Mouse (Mus musculus) retina, postnatal 1 day (tissue): Measurements from ENCODE around the gene Hist1h2bc.

ENCODE experiments used
- DNase-seq: peaks from one replicate; pipeline ENCODE4 v3.0.0-alpha.2; 2012

Hist1h2bc gene

DNA sequence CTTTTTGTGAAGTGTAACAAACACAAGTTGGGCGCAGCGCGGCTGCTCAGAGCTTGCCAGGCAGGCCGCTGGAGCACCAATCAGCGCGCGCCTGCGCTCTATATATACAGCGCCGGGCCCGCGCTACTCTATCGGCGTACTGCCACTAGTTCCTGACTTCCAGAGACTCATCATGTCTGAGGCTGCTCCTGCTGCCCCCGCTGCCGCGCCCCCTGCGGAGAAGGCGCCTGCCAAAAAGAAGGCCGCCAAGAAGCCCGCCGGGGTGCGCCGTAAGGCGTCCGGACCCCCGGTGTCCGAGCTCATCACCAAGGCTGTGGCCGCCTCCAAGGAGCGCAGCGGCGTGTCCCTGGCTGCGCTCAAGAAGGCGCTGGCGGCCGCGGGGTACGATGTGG lies 54.7 kb downstream of the Hist1h2bc start, which contains the start of gene Hist1h1c:
Gene Hist1h1c (plus strand): TSS at position 132 of the 392 bp plus-strand sequence.
- DNase-seq = peak; percentile 95

DNA sequence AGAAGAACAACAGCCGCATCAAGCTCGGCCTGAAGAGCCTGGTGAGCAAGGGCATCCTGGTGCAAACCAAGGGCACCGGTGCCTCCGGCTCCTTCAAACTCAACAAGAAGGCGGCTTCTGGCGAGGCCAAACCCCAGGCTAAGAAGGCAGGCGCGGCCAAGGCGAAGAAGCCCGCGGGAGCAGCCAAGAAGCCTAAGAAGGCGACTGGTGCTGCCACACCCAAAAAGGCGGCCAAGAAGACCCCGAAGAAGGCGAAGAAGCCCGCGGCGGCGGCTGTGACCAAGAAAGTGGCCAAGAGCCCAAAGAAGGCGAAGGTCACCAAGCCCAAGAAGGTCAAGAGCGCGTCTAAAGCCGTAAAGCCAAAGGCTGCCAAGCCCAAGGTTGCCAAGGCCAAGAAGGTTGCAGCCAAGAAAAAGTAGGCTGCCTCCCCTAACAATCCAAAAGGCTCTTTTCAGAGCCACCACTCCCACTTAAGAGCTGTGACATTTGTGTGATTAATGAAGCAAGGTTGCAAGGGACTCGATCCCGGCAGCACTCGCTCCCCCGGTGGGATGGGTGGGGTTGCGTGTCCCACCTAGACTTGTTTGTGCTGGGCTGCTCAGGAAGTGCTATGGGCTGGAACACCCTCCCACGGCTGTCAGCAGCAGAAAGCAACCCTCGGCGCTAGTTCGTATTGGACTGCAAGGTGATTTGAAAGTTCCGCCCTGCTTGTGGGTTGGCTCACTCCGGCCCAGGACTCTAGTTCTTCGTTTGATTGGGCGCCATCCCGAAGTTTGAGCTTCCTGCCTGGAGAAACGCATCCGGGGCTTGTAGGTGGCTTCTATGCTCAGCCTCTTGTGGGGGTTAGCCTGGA lies 55.3 kb downstream of the Hist1h2bc start:
- DNase-seq = peak; percentile 95

DNA sequence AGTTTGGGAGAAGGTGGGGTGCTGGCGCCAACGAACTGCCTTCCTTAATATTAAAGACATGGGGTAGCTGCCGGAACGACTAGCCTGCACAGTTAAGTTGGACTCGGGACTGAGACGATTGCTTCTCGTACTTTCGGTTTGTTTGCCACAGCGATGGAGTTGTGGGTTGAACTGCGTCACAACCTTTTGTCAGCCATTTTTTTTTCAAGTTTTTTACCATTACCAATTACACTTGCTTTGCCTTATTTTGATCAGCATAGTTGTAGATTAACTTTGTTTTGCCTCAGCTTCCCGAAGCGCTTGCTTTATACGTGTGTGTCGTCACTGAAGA lies 55.9 kb downstream of the Hist1h2bc start:
- DNase-seq = no peak

DNA sequence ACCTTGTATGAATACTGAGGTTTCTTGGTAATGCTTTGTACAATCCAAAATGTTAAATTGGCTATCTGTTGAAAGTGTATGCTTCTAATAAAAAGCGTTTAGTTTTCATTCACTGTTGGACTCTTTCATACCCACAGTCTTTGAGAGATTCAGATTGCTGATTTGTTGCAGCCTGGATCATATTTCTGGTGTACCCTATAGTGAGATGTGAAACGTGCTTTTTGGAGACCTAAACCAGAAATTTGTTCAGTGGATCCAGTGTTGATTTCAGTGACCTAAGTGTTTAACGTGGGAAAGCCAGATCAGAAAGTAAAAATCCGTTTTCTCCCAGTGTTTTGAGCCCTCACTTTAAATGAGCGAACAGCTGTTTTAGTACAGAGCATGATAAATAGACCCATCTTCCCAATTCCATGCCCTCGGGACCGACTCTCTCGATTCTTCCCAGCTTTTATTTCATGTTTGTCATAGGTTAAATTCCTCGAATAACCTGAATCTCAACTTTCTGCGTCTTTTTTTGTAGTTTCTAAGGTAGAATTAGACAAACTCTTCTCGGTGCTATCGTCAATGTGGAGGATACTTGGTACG lies 56.3 kb downstream of the Hist1h2bc start:
- no peak for DNase-seq

DNA sequence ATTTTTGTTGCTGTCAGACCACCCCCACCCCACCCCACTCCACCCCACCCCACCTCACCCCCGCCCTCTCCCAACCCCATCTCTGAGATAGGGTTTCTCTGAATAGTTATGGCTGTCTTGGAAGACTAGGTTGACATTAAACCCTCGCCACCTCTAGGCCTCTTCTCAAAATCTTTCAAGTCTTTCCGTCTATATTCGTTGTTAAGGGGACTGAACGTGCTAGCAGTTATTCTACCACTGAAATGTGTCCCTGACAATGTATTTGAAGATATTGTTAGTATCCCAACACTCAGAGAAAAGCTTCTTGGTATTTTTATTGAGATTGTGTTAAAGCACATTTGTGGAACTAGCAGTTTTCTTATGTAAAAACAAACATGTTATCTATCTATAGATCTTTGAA lies 56.9 kb downstream of the Hist1h2bc start:
- no peak for DNase-seq

DNA sequence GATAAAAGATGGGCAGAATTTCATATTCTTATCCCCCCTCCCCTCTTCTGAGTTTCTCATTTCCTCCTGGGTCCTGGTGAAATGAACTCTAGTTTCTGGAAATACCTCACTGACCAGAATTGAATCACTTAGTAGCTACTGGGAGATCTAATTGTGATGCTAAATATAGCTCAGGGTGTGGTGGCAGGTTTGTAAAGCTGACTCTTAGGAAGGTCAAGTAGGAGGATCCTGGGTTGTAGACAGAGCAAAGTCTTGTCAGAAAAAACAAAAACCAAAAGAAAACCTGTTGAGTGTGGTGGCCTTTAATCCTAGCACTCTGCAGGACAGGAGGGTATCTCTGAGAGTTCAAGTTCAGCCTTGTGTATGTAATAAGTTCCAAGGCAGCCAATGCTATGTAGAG lies 58.0 kb downstream of the Hist1h2bc start:
- DNase-seq = no peak
